Mouse (Mus musculus) right cerebral cortex, postnatal 4 days (tissue): Measurements from ENCODE around the gene Mef2a.
"Not testable (repeated sequence)": the region's sequence is repeated elsewhere in the genome, so short reads cannot be mapped to it uniquely, and the experiment has no call there.

Experiments
- DNase-seq: peaks from one replicate; pipeline ENCODE4 v3.0.0-alpha.2; 2022

Gene Mef2a

GRCm38 (mm10) chr7:67369645-67370044 is 3.0 kb downstream of the Mef2a start:
- DNase-seq, result no peak

GRCm38 (mm10) chr7:67368394-67368793 is 4.3 kb downstream of the Mef2a start:
- DNase-seq, result no peak

- DNase-seq, result no peak
These were observed 12.1 kb downstream of the Mef2a start for GRCm38 (mm10) chr7:67360588-67360987.

GRCm38 (mm10) chr7:67359863-67360262 is 12.8 kb downstream of the Mef2a start:
- no peak for DNase-seq

- DNase-seq, result no peak
These were observed 16.8 kb downstream of the Mef2a start for GRCm38 (mm10) chr7:67355870-67356269.

- DNase-seq, result no peak
These were observed 19.0 kb downstream of the Mef2a start for GRCm38 (mm10) chr7:67353667-67354066.

- no peak for DNase-seq
These were observed 19.7 kb downstream of the Mef2a start for GRCm38 (mm10) chr7:67352989-67353388.

GRCm38 (mm10) chr7:67344443-67344842 is 28.2 kb downstream of the Mef2a start:
- no peak for DNase-seq

GRCm38 (mm10) chr7:67342067-67342625 is 30.5 kb downstream of the Mef2a start:
- no peak for DNase-seq

- DNase-seq, result no peak
These were observed 52.3 kb downstream of the Mef2a start for GRCm38 (mm10) chr7:67320359-67320758.

GRCm38 (mm10) chr7:67318697-67319096 is 54.0 kb downstream of the Mef2a start:
- DNase-seq, result no peak

GRCm38 (mm10) chr7:67313200-67313599 is 59.5 kb downstream of the Mef2a start:
- DNase-seq, result no peak

GRCm38 (mm10) chr7:67310151-67310550 is 62.5 kb downstream of the Mef2a start:
- no peak for DNase-seq

GRCm38 (mm10) chr7:67308102-67308501 is 64.6 kb downstream of the Mef2a start:
- no peak for DNase-seq

- no peak for DNase-seq
These were observed 65.6 kb downstream of the Mef2a start for GRCm38 (mm10) chr7:67307078-67307477.

- no peak for DNase-seq
These were observed 67.7 kb downstream of the Mef2a start for GRCm38 (mm10) chr7:67304937-67305336.

- no peak for DNase-seq
These were observed 76.2 kb downstream of the Mef2a start for GRCm38 (mm10) chr7:67296419-67296818.

- DNase-seq, result no peak
These were observed 81.3 kb downstream of the Mef2a start for GRCm38 (mm10) chr7:67291356-67291755.

GRCm38 (mm10) chr7:67287456-67287855 is 85.2 kb downstream of the Mef2a start:
- DNase-seq, result no peak

- DNase-seq, result no peak
These were observed 89.1 kb downstream of the Mef2a start for GRCm38 (mm10) chr7:67283581-67283980.

- not testable (repeated sequence) for DNase-seq
These were observed 102.2 kb downstream of the Mef2a start for GRCm38 (mm10) chr7:67270447-67270846.

- DNase-seq, result peak; percentile 19
These were observed 112.7 kb downstream of the Mef2a start for GRCm38 (mm10) chr7:67259828-67260563.

- no peak for DNase-seq
These were observed 126.6 kb downstream of the Mef2a start for GRCm38 (mm10) chr7:67246067-67246466.

GRCm38 (mm10) chr7:67245255-67245654 is 127.4 kb downstream of the Mef2a start:
- DNase-seq, result no peak

GRCm38 (mm10) chr7:67243894-67244282 is 128.8 kb downstream of the Mef2a start:
- DNase-seq, result no peak
